Mouse (Mus musculus) hindbrain, postnatal 0 days (tissue): ENCODE data around the gene Slc4a4. TPM values are rescaled to one million over a fixed set of nuclear protein-coding genes. Genes with fewer than 3 reads are reported as not detected.

Source experiments
- ATAC-seq: fragments of 200-750 bp; cut with Nextera tagmentation; 2 replicates; pipeline ENCODE4 v1.8.0; 2017; ENCODE audit warnings: mild to moderate bottlenecking, moderate TSS enrichment, moderate library complexity
- DNase-seq: peaks from one replicate; pipeline ENCODE4 v3.0.0-alpha.2; 2015; ENCODE audit warnings: low spot score
- H3K27ac ChIP-seq: fragments of 300-500 bp; sonication (generic); 2 replicates; pipeline ENCODE4 v1.5.1; 2014; ENCODE audit warnings: mild to moderate bottlenecking
- H3K27me3 ChIP-seq: fragments of 300-500 bp; sonication (generic); 2 replicates; pipeline ENCODE4 v1.6.1; 2014; ENCODE audit warnings: low read length, mixed read lengths; ENCODE audit not compliant: insufficient read depth
- H3K36me3 ChIP-seq: fragments of 300-500 bp; sonication (generic); 2 replicates; pipeline ENCODE4 v1.6.1; 2014; ENCODE audit warnings: low read length, mixed read lengths; ENCODE audit not compliant: insufficient read depth
- H3K4me1 ChIP-seq: fragments of 300-500 bp; sonication (generic); 2 replicates; pipeline ENCODE4 v1.6.1; 2014; ENCODE audit warnings: antibody characterized with exemption, low read length, mixed read lengths; ENCODE audit not compliant: insufficient read depth
- H3K4me2 ChIP-seq: fragments of 300-500 bp; sonication (generic); 2 replicates; pipeline ENCODE4 v1.6.1; 2014; ENCODE audit warnings: low read depth, mild to moderate bottlenecking, low read length, moderate library complexity, mixed read lengths
- H3K4me3 ChIP-seq: fragments of 300-500 bp; sonication (generic); 2 replicates; pipeline ENCODE4 v1.5.1; 2014; ENCODE audit warnings: low read length
- H3K9ac ChIP-seq: fragments of 300-500 bp; sonication (generic); replicated peaks from 2 replicates; pipeline ENCODE4 v1.6.1; 2014; ENCODE audit warnings: mild to moderate bottlenecking, low read length, moderate library complexity, mixed read lengths
- H3K9me3 ChIP-seq: fragments of 300-500 bp; sonication (generic); 2 replicates; pipeline ENCODE4 v1.6.1; 2016; ENCODE audit warnings: low read length, mixed read lengths
- CTCF ChIP-seq: IDR thresholded peaks from 2 replicates; pipeline ENCODE4 v1.5.1; 2016; ENCODE audit warnings: antibody characterized with exemption, control low read depth, low read depth
- WGBS: fragments of 180-500 bp; shearing (Covaris S2); extraction: QIAGEN DNeasy Blood & Tissue Kit; methylation state at CpG from one replicate; pipeline ENCODE4 v1.1.7; 2014; 5-methylcytosine and 5-hydroxymethylcytosine counted together
- polyA plus RNA-seq: library from polyadenylated mRNA; unstranded; fragments of >200 nt; fragmentation: Nextera tagmentation; extraction: Ambion mirVana; gene quantifications from 2 replicates; pipeline ENCODE4 v1.2.1, GENCODE M21; 2015
- total RNA-seq: library from RNA; depleted of rRNA; stranded (reverse); fragments of >200 nt; gene quantifications from 2 replicates; pipeline ENCODE4 v1.2.3, GENCODE M21; 2014

Slc4a4 gene
- total and polyA plus RNA-seq, 2 experiments from 2014 or later = 31.1 to 68.8 TPM

DNA sequence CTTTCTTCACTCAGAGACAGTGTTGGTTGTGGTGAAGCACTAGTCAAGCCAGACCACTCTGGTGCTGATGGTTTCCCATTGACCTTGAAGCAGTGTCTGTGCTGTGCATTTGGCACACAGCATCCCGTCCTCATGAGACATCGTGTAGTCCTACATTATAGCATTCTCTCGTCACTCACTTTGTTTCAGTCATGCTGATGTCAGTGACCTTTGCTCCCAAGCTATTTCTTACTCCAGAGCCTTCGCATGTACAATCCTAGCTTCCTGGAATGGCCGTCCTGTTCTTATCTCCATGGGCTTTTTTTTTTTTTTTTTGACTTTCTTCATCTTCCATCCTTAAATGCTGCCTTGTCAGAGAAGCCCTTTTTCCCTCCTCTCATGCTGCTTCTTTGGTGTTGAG lies 71.1 kb downstream of the Slc4a4 start:
- 77% methylated on average over 5 of the region's 5 CpGs for WGBS
- H3K27me3 ChIP-seq = no peaks in the 10 kb centered on the region
- no peak for ATAC-seq

DNA sequence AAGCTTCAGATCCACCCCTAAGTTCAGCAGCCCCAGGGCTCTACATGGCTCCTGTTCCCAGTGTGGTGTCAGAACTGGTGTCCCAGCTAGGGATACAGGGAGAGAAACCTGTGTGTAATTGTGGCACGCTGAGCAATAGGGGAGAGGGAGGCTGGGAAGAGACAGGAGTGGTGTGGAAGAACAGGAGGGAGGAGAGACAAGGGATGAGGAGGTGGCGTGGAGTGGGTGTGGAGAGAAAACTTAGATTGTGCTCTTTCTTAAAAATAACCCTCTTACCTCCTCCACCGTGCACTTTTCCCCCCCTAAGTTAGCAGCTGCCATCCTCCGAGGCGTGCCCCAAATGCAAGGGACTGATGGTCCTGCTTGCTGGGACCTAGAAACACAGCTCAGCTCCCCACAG lies 72.3 kb downstream of the Slc4a4 start:
- H3K9ac ChIP-seq = no peak overlapping the region
- TF ChIP-seq CTCF = no peak
- peak overlapping the region; percentile 16; the same call in 1 of the 2 replicates for H3K27ac ChIP-seq
- no peaks in the 10 kb centered on the region for H3K9me3 ChIP-seq
- DNase-seq (no peak), ATAC-seq (no peak)
- 95% methylated on average over 5 of the region's 5 CpGs for WGBS
- no peaks in the 10 kb centered on the region for H3K4me1 ChIP-seq
- H3K4me2 ChIP-seq = no peak overlapping the region
- no peak overlapping the region for H3K4me3 ChIP-seq
- H3K27me3 ChIP-seq = no peaks in the 10 kb centered on the region
- no peaks in the 10 kb centered on the region for H3K36me3 ChIP-seq

More for the DNA sequence above, 71.1 kb downstream of the Slc4a4 start:
- no peaks in the 10 kb centered on the region for H3K9me3 ChIP-seq
- no peak overlapping the region for H3K4me2 ChIP-seq
- H3K9ac ChIP-seq = no peak overlapping the region
- TF ChIP-seq CTCF = no peak
- no peaks in the 10 kb centered on the region for H3K36me3 ChIP-seq
- no peak overlapping the region for H3K27ac ChIP-seq
- no peak overlapping the region for H3K4me3 ChIP-seq
- DNase-seq = no peak
- no peaks in the 10 kb centered on the region for H3K4me1 ChIP-seq

GRCm38 (mm10) chr5:88959412-88959811 lies 72.8 kb downstream of the Slc4a4 start:
- 0 out of 2 replicates have a peak, but pooled peaks have one; percentile 38 for ATAC-seq
- Histone ChIP-seq H3K4me2 (no peak overlapping the region), H3K27me3 (no peaks in the 10 kb centered on the region), H3K4me1 (no peaks in the 10 kb centered on the region), H3K27ac (peak overlapping the region; percentile 16; the same call in 1 of the 2 replicates), H3K9me3 (no peaks in the 10 kb centered on the region), H3K9ac (no peak overlapping the region), H3K4me3 (no peak overlapping the region), H3K36me3 (no peaks in the 10 kb centered on the region)
- no peak for DNase-seq
- 50% methylated on average over 6 of the region's 6 CpGs for WGBS
- no peak for TF ChIP-seq CTCF

DNA sequence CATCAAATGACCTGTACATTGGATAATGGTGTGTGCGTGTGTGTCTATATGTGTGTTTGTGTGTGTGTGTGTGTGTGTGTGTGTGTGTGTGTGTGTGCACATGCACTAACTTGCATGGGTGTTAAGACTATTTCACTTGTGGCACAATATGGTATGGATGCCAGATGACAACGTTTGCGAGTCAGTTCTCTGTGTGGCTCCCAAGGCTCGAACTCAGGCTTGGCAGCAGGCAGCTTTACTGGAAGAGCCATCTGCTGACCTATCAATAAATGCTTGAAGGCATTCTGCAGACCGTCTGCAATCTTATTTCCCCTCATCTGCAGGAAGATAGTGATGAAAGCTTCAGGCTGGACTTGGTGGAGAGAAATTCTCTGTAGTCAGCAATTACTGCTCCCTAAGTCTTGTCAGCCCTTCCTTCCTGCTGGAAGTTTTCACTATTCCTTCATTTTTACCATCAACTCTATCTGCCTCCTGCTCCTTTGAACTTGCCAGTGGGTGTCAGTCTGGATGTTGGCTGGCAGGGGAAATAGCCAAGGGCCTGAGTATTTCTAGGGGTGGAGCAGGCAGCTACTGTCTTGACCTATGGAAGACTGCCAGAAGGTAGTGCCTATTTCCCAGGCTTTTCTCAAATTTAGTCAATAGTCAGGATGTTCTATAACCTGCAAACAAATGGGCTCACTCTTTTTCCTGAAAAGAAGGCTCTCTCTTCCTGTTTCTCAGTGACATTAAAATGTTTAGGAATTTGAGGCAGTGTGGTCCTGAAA lies 73.9 kb downstream of the Slc4a4 start:
- no peak for TF ChIP-seq CTCF
- no peaks in the 10 kb centered on the region for H3K4me1 ChIP-seq
- no peak overlapping the region for H3K27ac ChIP-seq
- H3K4me2 ChIP-seq = no peak overlapping the region
- no peaks in the 10 kb centered on the region for H3K27me3 ChIP-seq
- ATAC-seq (no peak), DNase-seq (no peak)
- no peaks in the 10 kb centered on the region for H3K9me3 ChIP-seq
- H3K4me3 ChIP-seq = no peak overlapping the region
- 53% methylated on average over 5 of the region's 5 CpGs for WGBS
- no peak overlapping the region for H3K9ac ChIP-seq
- no peaks in the 10 kb centered on the region for H3K36me3 ChIP-seq

GRCm38 (mm10) chr5:88961351-88961761 lies 74.7 kb downstream of the Slc4a4 start:
- Histone ChIP-seq H3K9me3 (no peaks in the 10 kb centered on the region), H3K9ac (no peak overlapping the region), H3K4me1 (no peaks in the 10 kb centered on the region), H3K36me3 (no peaks in the 10 kb centered on the region), H3K4me3 (no peak overlapping the region), H3K4me2 (no peak overlapping the region), H3K27me3 (no peaks in the 10 kb centered on the region), H3K27ac (no peak overlapping the region)
- WGBS = 87% methylated on average over 7 of the region's 7 CpGs
- DNase-seq = no peak
- ATAC-seq = no peak
- TF ChIP-seq CTCF = no peak

- Histone ChIP-seq H3K27me3 (no peaks in the 10 kb centered on the region), H3K9ac (no peak overlapping the region), H3K4me1 (peaks cover 4% of the 10 kb centered on the region; the same call in 1 of the 2 replicates), H3K36me3 (no peaks in the 10 kb centered on the region), H3K4me3 (no peak overlapping the region), H3K4me2 (no peak overlapping the region), H3K9me3 (no peaks in the 10 kb centered on the region), H3K27ac (no peak overlapping the region)
- DNase-seq = no peak
- ATAC-seq = no peak
- WGBS = 58% methylated on average over 6 of the region's 6 CpGs
- no peak for TF ChIP-seq CTCF
Observed at GRCm38 (mm10) chr5:88964685-88965290, 78.2 kb downstream of the Slc4a4 start.

- no peak overlapping the region for H3K9ac ChIP-seq
- 89% methylated on average over 4 of the region's 4 CpGs for WGBS
- H3K4me1 ChIP-seq = peaks cover 4% of the 10 kb centered on the region; the same call in 1 of the 2 replicates
- H3K27ac ChIP-seq = no peak overlapping the region
- H3K4me3 ChIP-seq = no peak overlapping the region
- no peak for TF ChIP-seq CTCF
- H3K9me3 ChIP-seq = no peaks in the 10 kb centered on the region
- ATAC-seq = no peak
- no peaks in the 10 kb centered on the region for H3K27me3 ChIP-seq
- no peak for DNase-seq
- no peak overlapping the region for H3K4me2 ChIP-seq
- H3K36me3 ChIP-seq = no peaks in the 10 kb centered on the region
Observed at GRCm38 (mm10) chr5:88966507-88966906, 79.9 kb downstream of the Slc4a4 start.
